Mouse (Mus musculus): ENCODE measurements around the gene C2. TPM values are rescaled to one million over a fixed set of nuclear protein-coding genes. Genes with fewer than 3 reads are reported as not detected.
"Not testable (repeated sequence)": the region's sequence is repeated elsewhere in the genome, so short reads cannot be mapped to it uniquely, and the experiment has no call there.

C2 gene
- total and polyA plus RNA-seq, 2 experiments: 82.1 to 101 TPM

- DNase-seq (ENCODE audit: extremely low read depth, low read depth, low spot score): no peak
- peak overlapping the region; percentile 68 for H3K9ac ChIP-seq (ENCODE audit: low read depth, low read length)
- H3K4me3 ChIP-seq (ENCODE audit: insufficient read depth, low read depth, low read length): peak overlapping the region; percentile 71
- WGBS: 31% methylated on average over 43 of the region's 43 CpGs
- H3K79me2 ChIP-seq (ENCODE audit: control insufficient read depth, insufficient read depth, low read length): peaks cover 5% of the 10 kb centered on the region
- peak overlapping the region; percentile 45 for H3K27ac ChIP-seq (replicated peaks; ENCODE audit: insufficient read depth, low read depth, low read length)
- H3K4me1 ChIP-seq (ENCODE audit: control insufficient read depth, insufficient read depth, low read length): peaks cover 12% of the 10 kb centered on the region
- H3K27me3 ChIP-seq (ENCODE audit: control insufficient read depth, insufficient read depth, low read length): no peaks in the 10 kb centered on the region
- TF ChIP-seq POLR2A (IDR thresholded peaks at IDR 0.05; ENCODE audit: extremely low read depth, insufficient read depth, low read length) (no peak), CTCF (IDR thresholded peaks at IDR 0.05; ENCODE audit: low read depth, low read length) (no peak)
- H3K36me3 ChIP-seq (ENCODE audit: control insufficient read depth, insufficient read depth, low read length): peaks cover 2% of the 10 kb centered on the region; the same call in 1 of the 2 replicates
These were observed 60.4 kb downstream of the C2 start for GRCm38 (mm10) chr17:34837464-34838324.

GRCm38 (mm10) chr17:34836856-34837221 lies 61.2 kb downstream of the C2 start, which contains the start of the genes Stk19 and Dxo:
TSS of gene Stk19 (minus strand) at chr17:34836945.
TSS of gene Dxo (plus strand) at chr17:34837019.
- Histone ChIP-seq H3K4me3 (ENCODE audit: insufficient read depth, low read depth, low read length) (peak within 1 kb of the TSS; percentile 71), H3K27me3 (ENCODE audit: control insufficient read depth, insufficient read depth, low read length) (no peaks in the 10 kb centered on the region), H3K27ac (replicated peaks; ENCODE audit: insufficient read depth, low read depth, low read length) (peak within 1 kb of the TSS; percentile 58), H3K79me2 (ENCODE audit: control insufficient read depth, insufficient read depth, low read length) (peaks cover 5% of the 10 kb centered on the region), H3K4me1 (ENCODE audit: control insufficient read depth, insufficient read depth, low read length) (peaks cover 12% of the 10 kb centered on the region), H3K36me3 (ENCODE audit: control insufficient read depth, insufficient read depth, low read length) (peaks cover 5% of the 10 kb centered on the region; the same call in 1 of the 2 replicates), H3K9ac (ENCODE audit: low read depth, low read length) (peak within 1 kb of the TSS; percentile 68)
- under 1% methylated on average over 40 of the region's 40 CpGs for WGBS
- TF ChIP-seq POLR2A (IDR thresholded peaks at IDR 0.05; ENCODE audit: extremely low read depth, insufficient read depth, low read length) (peak; percentile 60; the same call in 1 of the 2 replicates), CTCF (IDR thresholded peaks at IDR 0.05; ENCODE audit: low read depth, low read length) (no peak)
- DNase-seq (ENCODE audit: extremely low read depth, low read depth, low spot score): peak; percentile 82

- DNase-seq (ENCODE audit: extremely low read depth, low read depth, low spot score): no peak
- 3% methylated on average over 48 of the region's 48 CpGs for WGBS
- Histone ChIP-seq H3K36me3 (ENCODE audit: control insufficient read depth, insufficient read depth, low read length) (peaks cover 7% of the 10 kb centered on the region; the same call in 1 of the 2 replicates), H3K79me2 (ENCODE audit: control insufficient read depth, insufficient read depth, low read length) (peaks cover 5% of the 10 kb centered on the region), H3K27me3 (ENCODE audit: control insufficient read depth, insufficient read depth, low read length) (no peaks in the 10 kb centered on the region), H3K9ac (ENCODE audit: low read depth, low read length) (peak overlapping the region; percentile 67), H3K4me1 (ENCODE audit: control insufficient read depth, insufficient read depth, low read length) (peaks cover 12% of the 10 kb centered on the region), H3K4me3 (ENCODE audit: insufficient read depth, low read depth, low read length) (peak overlapping the region; percentile 71), H3K27ac (replicated peaks; ENCODE audit: insufficient read depth, low read depth, low read length) (peak overlapping the region; percentile 58)
- TF ChIP-seq POLR2A (IDR thresholded peaks at IDR 0.05; ENCODE audit: extremely low read depth, insufficient read depth, low read length): no peak
- TF ChIP-seq CTCF (IDR thresholded peaks at IDR 0.05; ENCODE audit: low read depth, low read length): no peak
These were observed 61.8 kb downstream of the C2 start for GRCm38 (mm10) chr17:34836155-34836855.

DNA sequence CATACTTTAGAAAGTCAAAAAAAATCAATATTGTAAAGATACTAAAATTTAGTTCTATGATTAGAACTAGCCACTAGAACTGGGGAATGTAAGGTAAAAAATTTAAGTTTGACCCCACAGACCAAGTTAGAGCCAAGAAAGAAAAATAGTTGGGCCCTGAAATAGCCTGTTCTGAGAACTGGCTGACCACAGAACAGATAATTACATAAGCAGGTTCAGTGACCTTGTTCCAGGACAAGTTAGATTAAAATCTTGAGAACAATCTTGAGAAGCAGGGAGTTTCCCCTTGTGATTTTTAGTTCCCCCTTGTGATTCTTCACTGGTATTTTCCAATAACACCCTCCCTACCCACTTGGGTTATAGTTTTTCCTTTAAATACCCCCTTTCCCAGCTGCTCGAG lies 67.3 kb downstream of the C2 start:
- peak; percentile 55 for DNase-seq (ENCODE audit: extremely low read depth, low read depth, low spot score)
- not testable (repeated sequence) for H3K9ac ChIP-seq (ENCODE audit: low read depth, low read length); H3K79me2 ChIP-seq (ENCODE audit: control insufficient read depth, insufficient read depth, low read length); H3K4me1 ChIP-seq (ENCODE audit: control insufficient read depth, insufficient read depth, low read length); H3K27me3 ChIP-seq (ENCODE audit: control insufficient read depth, insufficient read depth, low read length); H3K4me3 ChIP-seq (ENCODE audit: insufficient read depth, low read depth, low read length)
- H3K36me3 ChIP-seq (ENCODE audit: control insufficient read depth, insufficient read depth, low read length): peaks cover 42% of the 10 kb centered on the region
- H3K27ac ChIP-seq (replicated peaks; ENCODE audit: insufficient read depth, low read depth, low read length): 0 out of 2 replicates have a peak overlapping the region, but pooled peaks have one; percentile 51
- WGBS: 50% methylated on average over 1 of the region's 1 CpGs

- peak; percentile 95 for DNase-seq (ENCODE audit: extremely low read depth, low read depth, low spot score)
- no peak overlapping the region for H3K4me3 ChIP-seq (ENCODE audit: insufficient read depth, low read depth, low read length)
- WGBS: 24% methylated on average over 7 of the region's 7 CpGs
- H3K27ac ChIP-seq (replicated peaks; ENCODE audit: insufficient read depth, low read depth, low read length): peak overlapping the region; percentile 32
- no peaks in the 10 kb centered on the region for H3K79me2 ChIP-seq (ENCODE audit: control insufficient read depth, insufficient read depth, low read length)
- peaks cover 12% of the 10 kb centered on the region for H3K4me1 ChIP-seq (ENCODE audit: control insufficient read depth, insufficient read depth, low read length)
- no peak overlapping the region for H3K9ac ChIP-seq (ENCODE audit: low read depth, low read length)
- TF ChIP-seq CTCF (IDR thresholded peaks at IDR 0.05; ENCODE audit: low read depth, low read length): no peak
- no peak for TF ChIP-seq POLR2A (IDR thresholded peaks at IDR 0.05; ENCODE audit: extremely low read depth, insufficient read depth, low read length)
- H3K27me3 ChIP-seq (ENCODE audit: control insufficient read depth, insufficient read depth, low read length): no peaks in the 10 kb centered on the region
- no peaks in the 10 kb centered on the region for H3K36me3 ChIP-seq (ENCODE audit: control insufficient read depth, insufficient read depth, low read length)
These were observed 83.2 kb downstream of the C2 start for GRCm38 (mm10) chr17:34814818-34815370.

Measured in liver, adult 2 months (tissue).